Mouse (Mus musculus): ENCODE measurements at regions not wholly inside any gene's neighbourhood (a gene's known extent, or its start where the extent isn't known, plus 50 kb on each side); places are given as distances from the start of the nearest gene placed in this dataset.

GRCm38 (mm10) chr8:50180682-50181081 is 1336.9 kb upstream of the Tenm3 start:
- no peak for DNase-seq

GRCm38 (mm10) chr8:50164773-50165454 is 1321.2 kb upstream of the Tenm3 start:
- DNase-seq, result no peak

GRCm38 (mm10) chr8:50161076-50161475 is 1317.3 kb upstream of the Tenm3 start:
- no peak for DNase-seq

- DNase-seq, result no peak
Observed at GRCm38 (mm10) chr8:50160326-50160725, 1316.6 kb upstream of the Tenm3 start.

GRCm38 (mm10) chr8:50139876-50140275 is 1296.1 kb upstream of the Tenm3 start:
- DNase-seq, result peak; percentile 66

- DNase-seq, result no peak
Observed at GRCm38 (mm10) chr8:50120041-50120440, 1276.3 kb upstream of the Tenm3 start.

GRCm38 (mm10) chr8:50082378-50082777 is 1238.6 kb upstream of the Tenm3 start:
- DNase-seq, result peak; percentile 12

GRCm38 (mm10) chr8:50037096-50037495 is 1193.3 kb upstream of the Tenm3 start:
- DNase-seq, result no peak

- no peak for DNase-seq
Observed at GRCm38 (mm10) chr8:50027544-50027943, 1183.8 kb upstream of the Tenm3 start.

- no peak for DNase-seq
Observed at GRCm38 (mm10) chr8:50007546-50007945, 1163.8 kb upstream of the Tenm3 start.

GRCm38 (mm10) chr8:50004254-50004653 is 1160.5 kb upstream of the Tenm3 start:
- DNase-seq, result no peak

- DNase-seq, result no peak
Observed at GRCm38 (mm10) chr8:50003641-50004040, 1159.9 kb upstream of the Tenm3 start.

GRCm38 (mm10) chr8:49998281-49999037 is 1154.7 kb upstream of the Tenm3 start:
- DNase-seq, result no peak
